Mouse (Mus musculus): ENCODE measurements at regions not wholly inside any gene's neighbourhood (a gene's known extent, or its start where the extent isn't known, plus 50 kb on each side); places are given as distances from the start of the nearest gene placed in this dataset.

GRCm38 (mm10) chr4:105566513-105567457 lies 222.9 kb upstream of the Gm12728 start:
- no peak for DNase-seq

DNA sequence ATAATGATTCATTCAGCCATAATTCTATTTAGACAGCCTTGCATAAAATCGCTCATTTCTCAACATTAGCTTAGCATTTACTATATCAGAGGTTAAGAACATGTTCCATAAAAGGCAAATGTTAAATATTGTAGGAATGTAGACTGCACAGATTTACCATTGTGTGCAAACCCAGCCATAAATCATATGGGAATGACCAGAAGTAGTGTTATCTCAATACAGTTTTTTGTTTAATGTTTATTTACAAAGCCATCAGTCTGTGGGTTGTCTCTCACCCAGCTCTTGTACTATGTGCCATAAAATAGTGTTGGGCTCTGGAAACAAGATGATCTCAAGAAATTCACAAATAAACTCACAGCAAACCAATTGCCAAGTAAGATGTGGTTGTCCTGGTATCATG lies 220.0 kb upstream of the Gm12728 start:
- no peak for DNase-seq

- DNase-seq, result no peak
Measured at GRCm38 (mm10) chr4:105575550-105575949, 214.1 kb upstream of the Gm12728 start.

GRCm38 (mm10) chr4:105580987-105581386 lies 208.7 kb upstream of the Gm12728 start:
- no peak for DNase-seq

GRCm38 (mm10) chr4:105584329-105584925 lies 205.2 kb upstream of the Gm12728 start:
- no peak for DNase-seq

DNA sequence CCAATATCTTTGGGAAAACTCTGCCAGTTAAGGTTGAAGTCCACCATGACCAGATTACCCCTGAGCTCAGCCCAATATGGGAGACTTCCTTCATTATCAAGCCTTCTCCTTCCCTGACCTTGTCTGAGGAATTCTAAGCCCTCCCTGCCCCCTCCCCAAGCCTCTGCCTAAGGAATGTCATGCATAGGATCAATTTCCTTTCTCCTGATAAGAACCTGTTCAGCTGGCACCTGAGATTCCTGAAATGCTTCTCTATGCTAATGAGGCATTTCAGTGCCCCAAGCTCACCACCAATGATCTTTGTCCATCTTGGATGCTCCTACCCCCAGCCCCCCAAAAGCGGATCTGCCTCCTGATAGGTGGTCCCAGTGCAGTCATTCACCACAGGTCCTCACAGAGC lies 186.0 kb upstream of the Gm12728 start:
- DNase-seq, result no peak

- no peak for DNase-seq
Measured at GRCm38 (mm10) chr4:105604607-105605006, 185.1 kb upstream of the Gm12728 start.

DNA sequence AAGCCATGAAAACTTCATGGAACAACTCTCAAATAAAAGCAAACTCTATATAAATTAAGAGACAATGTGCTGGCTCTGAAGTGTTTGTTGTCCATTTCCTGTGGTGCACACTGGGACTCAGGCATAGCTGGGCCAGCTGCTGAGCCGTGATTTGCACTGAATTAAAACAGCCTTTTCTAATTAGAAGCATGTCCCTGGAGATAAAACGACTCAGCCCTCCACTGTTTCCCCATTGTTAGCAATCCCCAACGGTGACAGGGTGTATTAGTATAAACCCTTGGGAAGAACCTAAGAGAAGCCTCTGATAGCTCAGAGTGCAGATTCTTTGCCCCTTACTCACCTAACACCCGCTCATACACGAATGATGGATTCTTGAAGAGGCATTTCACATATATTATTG lies 182.9 kb upstream of the Gm12728 start:
- DNase-seq, result no peak

DNA sequence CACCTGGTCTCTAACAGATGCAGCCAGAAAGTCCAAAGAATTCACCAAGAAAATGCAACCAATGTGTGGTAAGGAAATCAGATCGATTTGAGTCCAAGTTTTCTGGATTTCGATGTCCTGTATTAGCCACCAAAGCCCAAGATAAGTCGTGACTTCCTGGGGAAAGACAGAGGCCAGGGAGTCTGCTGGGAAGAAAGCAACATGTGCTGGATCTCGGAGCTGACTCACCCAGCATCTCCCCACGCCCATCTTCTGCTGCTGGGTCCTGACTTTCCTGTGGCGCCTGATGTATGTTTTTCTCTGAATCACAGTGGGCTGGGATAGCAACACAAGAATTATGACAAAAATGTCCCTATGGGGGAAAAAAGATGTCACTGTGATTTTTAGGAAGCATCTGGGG lies 178.8 kb upstream of the Gm12728 start:
- no peak for DNase-seq

DNA sequence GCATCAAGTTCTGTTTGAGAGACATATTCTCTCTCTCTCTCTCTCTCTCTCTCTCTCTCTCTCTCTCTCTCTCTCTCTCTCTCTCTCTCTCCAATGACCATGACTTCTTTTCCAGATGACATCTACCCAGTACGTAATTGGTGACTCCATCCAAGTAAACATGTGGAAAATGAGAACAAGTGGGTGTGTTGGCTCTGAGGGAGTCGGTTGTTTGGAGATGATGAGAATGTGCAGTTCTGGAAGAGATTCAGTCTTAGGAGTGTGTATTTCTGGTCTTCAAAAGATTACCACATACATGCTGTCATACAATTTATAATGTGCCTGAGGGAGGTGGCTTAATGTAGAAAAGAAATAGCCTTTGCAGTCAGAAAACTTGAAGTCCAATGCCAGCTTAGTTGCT lies 175.3 kb upstream of the Gm12728 start:
- DNase-seq, result no peak

DNA sequence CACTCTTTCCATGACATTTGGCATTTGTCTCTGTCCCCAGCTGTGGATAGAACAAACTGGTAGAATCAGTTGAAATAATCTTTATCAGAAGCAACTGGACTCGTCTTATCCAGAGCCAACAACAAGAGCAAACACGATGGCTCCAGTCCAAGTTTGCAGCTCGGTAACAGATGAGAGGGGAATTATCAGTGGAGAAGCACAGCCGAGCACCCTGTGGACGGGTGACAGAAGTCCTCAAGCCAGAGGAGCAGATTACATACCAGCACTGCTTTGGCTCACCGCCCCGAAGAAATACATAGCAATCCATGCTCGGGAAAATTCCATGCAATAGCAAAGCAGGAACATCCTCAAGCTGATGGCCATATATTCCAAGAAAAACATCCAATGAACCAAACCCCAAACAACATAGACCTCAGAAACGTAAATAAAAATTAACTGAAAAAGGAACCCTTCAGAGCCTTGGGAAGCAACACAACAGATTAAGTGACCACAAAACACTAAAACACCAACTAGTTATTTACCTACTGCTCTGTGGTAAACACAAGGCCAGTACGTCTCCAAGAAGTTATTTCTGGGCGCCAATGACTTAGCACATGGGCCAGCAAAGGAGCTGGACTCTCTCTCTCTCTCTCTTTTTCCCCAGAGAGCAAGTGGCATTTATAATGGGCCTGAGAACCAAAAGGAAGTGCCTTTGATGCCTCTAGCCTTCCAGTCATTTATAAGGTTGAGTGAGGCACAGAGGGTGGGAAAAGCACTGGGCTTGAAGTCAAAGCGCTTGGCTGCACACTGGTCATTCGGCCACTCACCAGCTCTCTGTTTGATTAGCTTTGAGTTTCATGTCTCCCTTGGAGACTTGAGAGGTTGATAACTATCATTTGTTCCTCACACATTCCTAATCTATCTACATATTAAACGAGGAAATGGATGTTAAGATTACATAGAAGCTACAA lies 163.0 kb upstream of the Gm12728 start:
- no peak for DNase-seq

DNA sequence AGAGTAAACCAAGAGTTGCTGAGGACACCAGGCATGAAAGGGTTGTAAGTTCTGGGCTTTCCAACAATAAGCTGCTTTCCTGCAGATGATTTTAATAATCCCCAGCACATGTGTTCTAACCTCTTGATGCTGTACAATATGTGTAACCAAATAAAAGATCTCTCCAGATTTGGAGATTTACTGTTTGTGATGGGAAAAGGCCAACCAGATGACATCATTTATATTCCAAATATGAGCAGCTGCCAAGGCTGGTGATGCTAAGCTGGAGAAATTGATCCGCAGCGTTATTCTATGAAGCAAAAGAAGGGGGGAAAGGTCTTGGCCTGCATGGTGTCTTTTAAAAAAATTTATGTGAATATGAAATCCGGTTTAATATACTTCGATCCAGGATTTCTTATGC lies 160.1 kb upstream of the Gm12728 start:
- no peak for DNase-seq

GRCm38 (mm10) chr4:105630595-105631369 lies 158.9 kb upstream of the Gm12728 start:
- DNase-seq, result no peak

DNA sequence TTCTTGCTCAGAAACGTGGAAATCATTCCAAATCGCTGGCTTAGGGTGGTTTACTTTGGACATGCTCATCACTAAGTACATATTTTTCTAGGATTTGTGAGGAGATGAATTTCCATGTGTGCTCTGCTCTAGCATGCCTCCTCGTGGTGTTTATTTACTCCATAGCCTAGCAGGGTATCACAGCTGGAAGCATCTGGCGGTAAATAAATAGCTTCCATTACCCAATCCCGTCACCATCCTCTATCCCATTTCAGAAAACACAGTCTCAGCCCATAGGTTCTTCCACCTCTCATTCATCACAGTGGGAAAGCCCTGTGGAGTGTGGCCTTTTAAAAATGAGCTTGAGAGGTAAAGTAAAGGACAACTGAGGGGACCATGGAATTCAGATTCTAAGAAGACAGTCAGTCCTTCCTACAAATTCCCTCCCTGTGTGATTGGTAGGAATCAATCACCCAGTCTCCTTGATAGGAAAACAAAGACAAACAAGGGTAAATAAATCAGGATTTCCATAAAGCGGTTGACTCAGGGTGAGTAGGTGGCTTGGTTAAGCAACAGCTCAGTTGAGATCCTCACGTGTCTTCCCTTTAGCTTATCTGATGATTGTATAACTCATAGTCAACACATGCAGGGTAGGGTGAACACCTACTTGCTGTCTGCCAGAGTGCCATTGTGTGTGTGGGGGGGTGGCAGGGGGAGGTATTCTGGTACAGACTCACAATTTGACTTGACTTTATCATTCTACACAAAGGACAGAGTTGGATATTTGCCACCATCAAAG lies 156.9 kb upstream of the Gm12728 start:
- DNase-seq, result no peak

DNA sequence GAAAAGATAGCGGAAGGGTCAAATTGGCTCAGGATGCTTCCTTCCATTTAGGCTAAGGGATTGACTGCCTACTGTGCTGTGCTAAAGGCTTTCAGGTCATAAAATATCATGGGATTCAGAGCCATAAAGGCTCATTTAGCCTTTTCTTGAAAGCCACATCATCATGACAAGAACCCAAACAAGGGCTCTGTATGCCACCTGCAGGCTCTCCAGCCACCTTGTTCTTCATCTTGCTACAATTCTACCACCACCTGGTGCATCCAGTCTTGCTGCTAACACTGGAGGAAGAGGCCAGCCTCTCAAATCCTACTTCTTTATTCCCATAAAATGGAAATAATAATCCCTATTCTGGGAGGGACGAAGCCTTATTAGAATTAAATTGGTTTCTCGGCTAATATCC lies 155.9 kb upstream of the Gm12728 start:
- DNase-seq, result no peak

- DNase-seq, result no peak
Measured at GRCm38 (mm10) chr4:105640793-105641192, 148.9 kb upstream of the Gm12728 start.

- no peak for DNase-seq
Measured at GRCm38 (mm10) chr4:105641582-105641981, 148.1 kb upstream of the Gm12728 start.

- DNase-seq, result no peak
Measured at GRCm38 (mm10) chr4:105648820-105649446, 140.7 kb upstream of the Gm12728 start.

DNA sequence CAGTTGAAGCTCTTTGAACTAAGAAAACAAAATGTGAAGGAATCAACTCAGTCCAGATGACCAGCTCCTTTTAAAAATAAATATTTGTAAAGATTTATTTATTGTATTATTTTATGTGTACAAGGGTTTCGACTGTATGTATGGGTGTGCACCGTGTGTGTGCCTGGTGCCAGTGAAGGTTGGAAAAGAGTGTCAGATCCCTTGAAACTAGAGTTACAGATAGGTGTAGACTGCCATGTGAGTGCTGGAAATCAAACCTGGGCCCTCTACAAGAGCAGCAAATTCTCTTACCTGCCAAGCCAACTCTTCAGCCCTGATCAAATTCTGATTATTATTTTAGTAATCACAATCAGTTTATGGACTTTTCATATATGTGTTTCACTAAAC lies 140.2 kb upstream of the Gm12728 start:
- no peak for DNase-seq

DNA sequence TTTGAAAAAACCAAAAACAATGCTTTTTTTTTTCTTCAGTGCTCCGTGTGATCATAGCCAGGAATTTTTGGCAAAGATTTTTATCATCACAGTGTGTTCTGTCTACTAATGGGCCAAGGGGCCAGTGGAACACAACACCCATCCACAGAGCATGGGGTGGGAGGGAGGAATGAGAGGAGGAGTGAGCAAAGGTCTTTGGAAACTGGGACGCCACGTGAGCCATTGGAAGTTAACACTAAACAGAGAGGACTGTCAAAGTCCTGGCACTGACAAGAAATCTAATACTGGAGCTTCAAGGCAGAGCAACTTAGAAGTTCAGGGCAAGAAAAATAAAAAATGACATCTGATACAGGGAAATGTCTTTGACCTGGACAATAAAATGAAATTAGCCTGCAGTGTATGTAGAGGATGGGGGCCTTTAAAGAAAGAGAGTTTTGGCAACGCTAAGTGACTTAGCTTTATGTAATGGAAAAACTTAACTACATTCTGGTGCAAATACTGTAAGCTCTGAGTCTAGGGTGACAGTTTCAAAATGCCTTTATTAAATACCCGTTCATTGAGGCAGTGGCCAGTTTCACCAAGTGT lies 133.5 kb upstream of the Gm12728 start:
- DNase-seq, result no peak

GRCm38 (mm10) chr4:105658581-105658980 lies 131.1 kb upstream of the Gm12728 start:
- DNase-seq, result no peak
